Mouse (Mus musculus): ENCODE measurements at regions not wholly inside any gene's neighbourhood (a gene's known extent, or its start where the extent isn't known, plus 50 kb on each side); places are given as distances from the start of the nearest gene placed in this dataset.

- DNase-seq (ENCODE audit: low spot score) = no peak
Measured at GRCm38 (mm10) chr19:6599281-6599680, 56.4 kb upstream of the Slc22a12 start.

GRCm38 (mm10) chr19:6598186-6598585 is 55.4 kb upstream of the Slc22a12 start:
- peak; percentile 40; the same call in 1 of the 2 replicates for TF ChIP-seq CTCF (IDR thresholded peaks at IDR 0.05; ENCODE audit: low read depth)
- no peaks in the 10 kb centered on the region for H3K36me3 ChIP-seq (ENCODE audit: insufficient read depth, low read length)
- H3K9ac ChIP-seq (ENCODE audit: low read depth, low read length) = no peak overlapping the region
- 88% methylated on average over 3 of the region's 3 CpGs for WGBS
- no peak overlapping the region for H3K27ac ChIP-seq
- H3K27me3 ChIP-seq (ENCODE audit: insufficient read depth, low read length) = no peaks in the 10 kb centered on the region
- peaks cover 7% of the 10 kb centered on the region for H3K4me1 ChIP-seq (replicated peaks; ENCODE audit: insufficient read depth, low read length)
- no peak overlapping the region for H3K4me2 ChIP-seq (ENCODE audit: low read length)
- H3K4me3 ChIP-seq (replicated peaks; ENCODE audit: low read depth, low read length) = no peak overlapping the region
- DNase-seq (ENCODE audit: low spot score) (no peak), ATAC-seq (replicated peaks; ENCODE audit: low FRiP score, low read depth) (no peak)
- H3K9me3 ChIP-seq (replicated peaks; ENCODE audit: low read length) = no peaks in the 10 kb centered on the region

More at GRCm38 (mm10) chr19:6599281-6599680, 56.4 kb upstream of the Slc22a12 start:
- H3K9ac ChIP-seq (ENCODE audit: low read depth, low read length) = no peak overlapping the region
- no peaks in the 10 kb centered on the region for H3K27me3 ChIP-seq (ENCODE audit: insufficient read depth, low read length)
- no peak for ATAC-seq (replicated peaks; ENCODE audit: low FRiP score, low read depth)
- no peak for TF ChIP-seq CTCF (IDR thresholded peaks at IDR 0.05; ENCODE audit: low read depth)
- H3K4me3 ChIP-seq (replicated peaks; ENCODE audit: low read depth, low read length) = no peak overlapping the region
- no peak overlapping the region for H3K27ac ChIP-seq
- no peaks in the 10 kb centered on the region for H3K9me3 ChIP-seq (replicated peaks; ENCODE audit: low read length)
- no peak overlapping the region for H3K4me2 ChIP-seq (ENCODE audit: low read length)
- H3K36me3 ChIP-seq (ENCODE audit: insufficient read depth, low read length) = no peaks in the 10 kb centered on the region
- 73% methylated on average over 3 of the region's 3 CpGs for WGBS
- peaks cover 7% of the 10 kb centered on the region for H3K4me1 ChIP-seq (replicated peaks; ENCODE audit: insufficient read depth, low read length)

GRCm38 (mm10) chr19:6595801-6596200 is 53.0 kb upstream of the Slc22a12 start:
- Histone ChIP-seq H3K9ac (ENCODE audit: low read depth, low read length) (no peak overlapping the region), H3K36me3 (ENCODE audit: insufficient read depth, low read length) (no peaks in the 10 kb centered on the region), H3K4me3 (replicated peaks; ENCODE audit: low read depth, low read length) (no peak overlapping the region), H3K4me2 (ENCODE audit: low read length) (no peak overlapping the region), H3K9me3 (replicated peaks; ENCODE audit: low read length) (no peaks in the 10 kb centered on the region), H3K27ac (no peak overlapping the region), H3K4me1 (replicated peaks; ENCODE audit: insufficient read depth, low read length) (no peaks in the 10 kb centered on the region), H3K27me3 (ENCODE audit: insufficient read depth, low read length) (no peaks in the 10 kb centered on the region)
- ATAC-seq (replicated peaks; ENCODE audit: low FRiP score, low read depth) = no peak
- peak; percentile 84 for DNase-seq (ENCODE audit: low spot score)
- 22% methylated on average over 9 of the region's 9 CpGs for WGBS
- no peak for TF ChIP-seq CTCF (IDR thresholded peaks at IDR 0.05; ENCODE audit: low read depth)
